ENCODE assay signal across 27 mouse cellular contexts in genomic region chr4:99816697-99817460, GRCm38 (mm10). TPM values are rescaled to one million over a fixed set of nuclear protein-coding genes. Genes with fewer than 3 reads are reported as not detected.
A peak's percentile ranks its signal among the peaks of the same experiment; 100 is the strongest.
DNase-seq lines count a peak whose midpoint lies in the region; ATAC-seq and TF ChIP-seq lines count a peak whose summit lies in the region.
"Had no signal": no experiment of that assay in that cellular context is flagged by ENCODE, and none has a peak within 500 bp of the region (broad histone marks: within the 10 kb centered on the region; RNA-seq: fewer than 3 reads in every experiment).

No protein-coding gene starts in this region.

- no peak for TF ChIP-seq CTCF in lung, postnatal 0 days (IDR thresholded peaks at IDR 0.05)

- H3K9ac ChIP-seq in lung, postnatal 0 days (replicated peaks; ENCODE audit: low read depth) = no peak overlapping the region
- no peak overlapping the region for H3K9ac ChIP-seq in intestine, embryonic 16.5 days (ENCODE audit: low read depth, low read length)
- no peak overlapping the region for H3K9ac ChIP-seq in midbrain, embryonic 14.5 days (replicated peaks; ENCODE audit: low read length)
- H3K9ac ChIP-seq: embryonic facial prominence, embryonic 15.5 days; forebrain, embryonic 15.5 days; limb, embryonic 12.5 days; liver, embryonic 13.5 days; midbrain, embryonic 15.5 days; neural tube, embryonic 13.5 days; stomach, embryonic 15.5 days had no signal

- no peak overlapping the region for H3K27ac ChIP-seq in lung, postnatal 0 days (ENCODE audit: low read length)
- H3K27ac ChIP-seq in intestine, embryonic 16.5 days (ENCODE audit: low read length) = no peak overlapping the region
- H3K27ac ChIP-seq in midbrain, embryonic 14.5 days (replicated peaks; ENCODE audit: low read depth, low read length) = no peak overlapping the region
- H3K27ac ChIP-seq: embryonic facial prominence, embryonic 15.5 days; forebrain, embryonic 15.5 days; hindbrain, postnatal 0 days; limb, embryonic 12.5 days; liver, embryonic 13.5 days; midbrain, embryonic 15.5 days; neural tube, embryonic 13.5 days; stomach, embryonic 15.5 days had no signal

- H3K4me3 ChIP-seq in lung, postnatal 0 days (ENCODE audit: low read depth, low read length) = no peak overlapping the region
- no peak overlapping the region for H3K4me3 ChIP-seq in intestine, embryonic 16.5 days (ENCODE audit: low read length)
- no peak overlapping the region for H3K4me3 ChIP-seq in midbrain, embryonic 14.5 days (replicated peaks; ENCODE audit: low read depth, low read length)
- H3K4me3 ChIP-seq: embryonic facial prominence, embryonic 15.5 days; forebrain, embryonic 15.5 days; limb, embryonic 12.5 days; liver, embryonic 13.5 days; megakaryocyte, embryonic 14.5 days; midbrain, embryonic 15.5 days; neural tube, embryonic 13.5 days; stomach, embryonic 15.5 days had no signal

- 83% methylated on average over 7 of the region's 7 CpGs for WGBS in lung, postnatal 0 days
- WGBS in intestine, embryonic 16.5 days = 61% methylated on average over 7 of the region's 7 CpGs
- WGBS in midbrain, embryonic 14.5 days = 89% methylated on average over 7 of the region's 7 CpGs

- no peaks in the 10 kb centered on the region for H3K36me3 ChIP-seq in lung, postnatal 0 days (ENCODE audit: insufficient read depth, low read length)
- no peaks in the 10 kb centered on the region for H3K36me3 ChIP-seq in intestine, embryonic 16.5 days (ENCODE audit: control insufficient read depth, insufficient read depth, low read length)
- no peaks in the 10 kb centered on the region for H3K36me3 ChIP-seq in midbrain, embryonic 14.5 days (ENCODE audit: control insufficient read depth, insufficient read depth, low read length)
- H3K36me3 ChIP-seq: embryonic facial prominence, embryonic 15.5 days; forebrain, embryonic 15.5 days; limb, embryonic 12.5 days; liver, embryonic 13.5 days; midbrain, embryonic 15.5 days; neural tube, embryonic 13.5 days; stomach, embryonic 15.5 days had no signal

- no peak for TF ChIP-seq EP300 in lung, postnatal 0 days (IDR thresholded peaks at IDR 0.05)

- peak; percentile 2 for DNase-seq in adrenal gland, adult 2 months
- no peak for DNase-seq in adrenal gland, postnatal 10 days
- peak; percentile 25 for DNase-seq in lung, postnatal 0 days (ENCODE audit: low spot score)
- no peak for DNase-seq in lung, postnatal 25 days (ENCODE audit: low spot score)
- DNase-seq in midbrain, embryonic 14.5 days = no peak
- DNase-seq in spleen, postnatal 36 days (ENCODE audit: low spot score in 2 of 2) = no peak
- DNase-seq: adrenal gland, postnatal 14 days; cerebellum, adult 8-10 months; heart, adult 11 months; heart, postnatal 14 days; liver, embryonic 13.5 days; lung, adult 2 months; lung, postnatal 36 days; right cerebral cortex, postnatal 4 days; thymus, adult 2 months had no signal

- ATAC-seq in lung, postnatal 0 days = no peak
- ATAC-seq in intestine, embryonic 16.5 days = peak; percentile 98
- no peak for ATAC-seq in midbrain, embryonic 14.5 days (ENCODE audit: low FRiP score, low TSS enrichment)
- ATAC-seq in inflammation-experienced regulatory T-cells, adult 6 months = no peak
- ATAC-seq: CD4-positive, CD25-positive, alpha-beta regulatory T cell, adult 4 months; forebrain, embryonic 15.5 days; hindbrain, postnatal 0 days; midbrain, embryonic 15.5 days had no signal

- H3K9me3 ChIP-seq in lung, postnatal 0 days (ENCODE audit: low read length) = no peaks in the 10 kb centered on the region
- H3K9me3 ChIP-seq in intestine, embryonic 16.5 days (ENCODE audit: control insufficient read depth, low read length) = no peaks in the 10 kb centered on the region
- no peaks in the 10 kb centered on the region for H3K9me3 ChIP-seq in midbrain, embryonic 14.5 days (ENCODE audit: control insufficient read depth, low read length)
- H3K9me3 ChIP-seq: embryonic facial prominence, embryonic 15.5 days; forebrain, embryonic 15.5 days; limb, embryonic 12.5 days; liver, embryonic 13.5 days; midbrain, embryonic 15.5 days; neural tube, embryonic 13.5 days; stomach, embryonic 15.5 days had no signal

- no peaks in the 10 kb centered on the region for H3K27me3 ChIP-seq in lung, postnatal 0 days (replicated peaks; ENCODE audit: insufficient read depth, low read length)
- H3K27me3 ChIP-seq in intestine, embryonic 16.5 days (replicated peaks; ENCODE audit: control insufficient read depth, insufficient read depth, low read length) = no peaks in the 10 kb centered on the region
- no peaks in the 10 kb centered on the region for H3K27me3 ChIP-seq in midbrain, embryonic 14.5 days (ENCODE audit: control insufficient read depth, insufficient read depth, low read length)
- H3K27me3 ChIP-seq: embryonic facial prominence, embryonic 15.5 days; forebrain, embryonic 15.5 days; limb, embryonic 12.5 days; liver, embryonic 13.5 days; megakaryocyte, embryonic 14.5 days; midbrain, embryonic 15.5 days; neural tube, embryonic 13.5 days; stomach, embryonic 15.5 days had no signal

- H3K4me1 ChIP-seq in lung, postnatal 0 days (ENCODE audit: insufficient read depth, low read depth, low read length) = no peaks in the 10 kb centered on the region
- H3K4me1 ChIP-seq in intestine, embryonic 16.5 days (ENCODE audit: control insufficient read depth, insufficient read depth, low read length) = no peaks in the 10 kb centered on the region
- H3K4me1 ChIP-seq in midbrain, embryonic 14.5 days (ENCODE audit: control insufficient read depth, insufficient read depth, low read length) = no peaks in the 10 kb centered on the region
- H3K4me1 ChIP-seq: embryonic facial prominence, embryonic 15.5 days; forebrain, embryonic 15.5 days; limb, embryonic 12.5 days; liver, embryonic 13.5 days; megakaryocyte, embryonic 14.5 days; midbrain, embryonic 15.5 days; neural tube, embryonic 13.5 days; stomach, embryonic 15.5 days had no signal

- no peak overlapping the region for H3K4me2 ChIP-seq in lung, postnatal 0 days (replicated peaks; ENCODE audit: low read depth, low read length)
- no peak overlapping the region for H3K4me2 ChIP-seq in intestine, embryonic 16.5 days (ENCODE audit: low read depth, low read length)
- H3K4me2 ChIP-seq in midbrain, embryonic 14.5 days (ENCODE audit: low read length) = no peak overlapping the region
- H3K4me2 ChIP-seq: embryonic facial prominence, embryonic 15.5 days; forebrain, embryonic 15.5 days; heart, embryonic 11.5 days; limb, embryonic 12.5 days; liver, embryonic 13.5 days; midbrain, embryonic 15.5 days; neural tube, embryonic 13.5 days; stomach, embryonic 15.5 days had no signal

RNA-seq across cellular contexts. Expression of gene Efcab7, which starts 12.1 kb away (rescaled TPM):
- 1 to 10 TPM; 3.7 to 5.0 TPM for total RNA-seq in adrenal gland, adult 2 months (2021)
- polyA plus RNA-seq in adrenal gland, adult 2 months (2012; rRNA removed) = 0.80 TPM in 1 of 2 replicates, not detected in the other
- 10 to 100 TPM in 1 of 2 experiments, 1 to 10 TPM in 1; 6.5 to 10.7 TPM for total RNA-seq in adrenal gland, postnatal 10 days (2021)
- 11.3 and 13.1 TPM in 2 replicates for polyA plus RNA-seq in lung, postnatal 0 days (2015; fragmentation: Nextera tagmentation; extraction: Ambion mirVana)
- 11.5 and 12.4 TPM in 2 replicates for polyA plus RNA-seq in intestine, embryonic 16.5 days (2015; fragmentation: Nextera tagmentation; extraction: Ambion mirVana)
- polyA plus RNA-seq in midbrain, embryonic 14.5 days (2014; fragmentation: Nextera tagmentation; extraction: Ambion mirVana) = 16.2 and 20.1 TPM in 2 replicates
- polyA plus RNA-seq in inflammation-experienced regulatory T-cells, adult 6 months (2017; shearing (Covaris generic)) = 10 to 100 TPM in 1 of 3 experiments, 1 to 10 TPM in 2; 6.4 to 12.1 (median 8.2) TPM

Comparison
In these comparisons a context has a peak if more than half of its experiments do, and no peak if none do; other contexts are left out.
1. DNase-seq: peak in adrenal gland, adult 2 months (single experiment) and lung, postnatal 0 days (single experiment); none in adrenal gland, postnatal 10 days (single experiment), lung, postnatal 25 days (single experiment), midbrain, embryonic 14.5 days (single experiment) and spleen, postnatal 36 days (0 of 2).